Mouse (Mus musculus) forebrain, embryonic 16.5 days (tissue): Measurements from ENCODE around the gene Ttc30a2. TPM values are rescaled to one million over a fixed set of nuclear protein-coding genes. Genes with fewer than 3 reads are reported as not detected.
"Not testable (repeated sequence)": the region's sequence is repeated elsewhere in the genome, so short reads cannot be mapped to it uniquely, and the experiment has no call there.

Experiments
- ATAC-seq: fragments of 200-750 bp; cut with Nextera tagmentation; 2 replicates; pipeline ENCODE4 v1.8.0; 2017; ENCODE audit warnings: mild to moderate bottlenecking, moderate library complexity
- H3K27ac ChIP-seq: fragments of 300-500 bp; sonication (generic); 2 replicates; pipeline ENCODE4 v1.5.1; 2014; ENCODE audit warnings: low read length, control low read depth
- H3K27me3 ChIP-seq: fragments of 300-500 bp; sonication (generic); replicated peaks from 2 replicates; pipeline ENCODE4 v1.6.1; 2014; ENCODE audit warnings: low read length; ENCODE audit not compliant: control insufficient read depth, insufficient read depth
- H3K36me3 ChIP-seq: fragments of 300-500 bp; sonication (generic); 2 replicates; pipeline ENCODE4 v1.6.1; 2014; ENCODE audit not compliant: control insufficient read depth, insufficient read depth
- H3K4me1 ChIP-seq: fragments of 300-500 bp; sonication (generic); replicated peaks from 2 replicates; pipeline ENCODE4 v1.6.1; 2014; ENCODE audit warnings: low read length; ENCODE audit not compliant: control insufficient read depth, insufficient read depth
- H3K4me2 ChIP-seq: fragments of 300-500 bp; sonication (generic); 2 replicates; pipeline ENCODE4 v1.6.1; 2014; ENCODE audit warnings: mild to moderate bottlenecking, low read length, control low read depth
- H3K4me3 ChIP-seq: fragments of 300-500 bp; sonication (generic); replicated peaks from 2 replicates; pipeline ENCODE4 v1.5.1; 2014; ENCODE audit warnings: mild to moderate bottlenecking, low read length, control low read depth
- H3K9ac ChIP-seq: fragments of 300-500 bp; sonication (generic); replicated peaks from 2 replicates; pipeline ENCODE4 v1.6.1; 2014; ENCODE audit warnings: low read depth, low read length, control low read depth
- H3K9me3 ChIP-seq: fragments of 300-500 bp; sonication (generic); 2 replicates; pipeline ENCODE4 v1.6.1; 2016; ENCODE audit warnings: low read length; ENCODE audit not compliant: control insufficient read depth
- WGBS: fragments of 180-500 bp; shearing (Covaris S2); extraction: QIAGEN DNeasy Blood & Tissue Kit; methylation state at CpG from one replicate; pipeline ENCODE4 v1.1.7; 2014; 5-methylcytosine and 5-hydroxymethylcytosine counted together
- polyA plus RNA-seq: library from polyadenylated mRNA; unstranded; fragments of >200 nt; fragmentation: Nextera tagmentation; extraction: Ambion mirVana; gene quantifications from 2 replicates; pipeline ENCODE4 v1.2.1, GENCODE M21; 2015

Ttc30a2 gene
- polyA plus RNA-seq, 1 experiment from 2014 or later, result 0.98 TPM

DNA sequence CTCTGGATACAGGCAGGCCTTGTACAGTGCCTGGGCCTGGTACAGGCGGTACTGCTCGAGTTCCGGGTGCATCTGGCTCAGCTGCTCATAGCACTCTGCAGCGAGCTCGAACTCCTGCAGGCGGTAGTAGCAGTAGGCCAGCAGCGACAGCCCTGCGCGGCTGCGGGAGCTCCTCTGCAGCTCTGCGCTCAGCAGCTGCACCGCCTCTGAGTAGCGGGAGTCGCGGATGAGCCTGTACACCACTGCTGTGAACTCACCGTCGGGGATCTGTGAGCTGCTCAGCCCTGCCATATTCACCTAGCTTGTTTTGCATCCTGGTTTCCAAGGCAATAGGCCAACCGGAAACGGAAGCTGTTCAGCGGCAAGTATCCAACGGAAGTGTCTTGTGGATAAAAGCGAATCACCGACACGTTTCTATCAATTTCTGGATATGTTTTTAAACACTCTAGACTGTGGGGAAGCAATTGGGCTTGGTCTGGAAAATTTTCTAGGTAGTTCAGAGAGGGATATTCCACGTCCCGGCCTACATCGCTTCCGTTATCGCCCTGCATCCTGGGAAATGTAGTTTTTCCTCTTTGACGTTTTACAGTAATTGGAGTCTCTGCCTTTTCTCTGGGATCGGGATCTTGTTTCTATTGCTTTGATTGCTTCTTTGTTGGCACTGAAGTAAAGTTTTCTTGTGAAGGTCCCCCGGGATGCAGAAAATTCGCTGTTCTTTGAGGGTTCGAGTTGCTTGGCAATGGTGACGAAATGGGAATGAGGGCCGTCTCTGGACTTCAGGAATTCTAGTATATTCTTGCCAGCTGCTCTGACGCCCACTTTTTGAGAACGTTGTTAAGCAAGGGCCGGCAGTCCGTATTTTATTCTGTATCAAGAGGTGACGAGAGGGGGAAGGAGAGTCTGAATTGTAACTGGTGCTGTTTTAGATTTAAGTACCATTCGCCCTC is 39.6 kb downstream of the Ttc30a2 start, which contains the start of gene Ttc30b:
TSS of gene Ttc30b (minus strand) at position 469 of the 947 bp plus-strand sequence.
- peak; percentile 92 for ATAC-seq
- Histone ChIP-seq H3K9ac (peak within 1 kb of the TSS; percentile 66), H3K4me2 (peak within 1 kb of the TSS; percentile 69), H3K27ac (peak within 1 kb of the TSS; percentile 92), H3K4me1 (peaks cover 6% of the 10 kb centered on the region), H3K27me3 (no peaks in the 10 kb centered on the region), H3K4me3 (peak within 1 kb of the TSS; percentile 60), H3K36me3 (no peaks in the 10 kb centered on the region), H3K9me3 (no peaks in the 10 kb centered on the region)
- 4% methylated on average over 35 of the region's 42 CpGs for WGBS

DNA sequence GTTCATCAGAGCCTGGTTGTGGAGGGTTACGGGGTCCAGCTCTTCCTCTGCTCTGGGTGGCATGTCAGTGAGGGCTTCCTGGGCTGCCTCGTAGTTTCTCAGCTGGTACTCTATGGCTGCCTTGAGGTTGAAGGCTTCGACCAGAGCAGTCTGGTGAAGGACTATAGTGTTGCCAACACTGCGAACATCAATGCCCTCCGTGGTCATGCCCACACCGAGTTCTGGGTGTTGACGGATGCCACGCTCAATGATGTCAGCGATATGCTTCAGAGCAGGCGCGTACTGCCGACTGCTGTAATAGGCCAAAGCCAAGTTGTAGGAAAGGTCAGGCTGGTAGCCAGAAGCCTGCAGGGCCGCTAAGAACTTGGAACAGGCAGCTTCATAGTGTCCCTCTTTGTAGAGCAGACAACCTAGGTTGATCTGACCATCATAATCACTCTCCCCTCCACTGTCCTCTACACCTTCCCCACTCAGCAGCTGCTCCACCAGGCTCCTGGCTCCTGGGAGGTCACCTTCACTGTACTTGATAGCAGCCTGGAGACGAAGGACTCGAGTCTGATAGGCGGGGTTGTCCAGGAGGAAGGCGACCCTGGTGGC is 40.4 kb downstream of the Ttc30a2 start:
- Histone ChIP-seq H3K4me3 (peak overlapping the region; percentile 60), H3K4me2 (peak overlapping the region; percentile 69), H3K9ac (peak overlapping the region; percentile 66)
- not testable (repeated sequence) for H3K36me3 ChIP-seq, H3K9me3 ChIP-seq, H3K27ac ChIP-seq, H3K27me3 ChIP-seq, H3K4me1 ChIP-seq
- ATAC-seq, result peak; percentile 29
- 65% methylated on average over 14 of the region's 17 CpGs for WGBS

DNA sequence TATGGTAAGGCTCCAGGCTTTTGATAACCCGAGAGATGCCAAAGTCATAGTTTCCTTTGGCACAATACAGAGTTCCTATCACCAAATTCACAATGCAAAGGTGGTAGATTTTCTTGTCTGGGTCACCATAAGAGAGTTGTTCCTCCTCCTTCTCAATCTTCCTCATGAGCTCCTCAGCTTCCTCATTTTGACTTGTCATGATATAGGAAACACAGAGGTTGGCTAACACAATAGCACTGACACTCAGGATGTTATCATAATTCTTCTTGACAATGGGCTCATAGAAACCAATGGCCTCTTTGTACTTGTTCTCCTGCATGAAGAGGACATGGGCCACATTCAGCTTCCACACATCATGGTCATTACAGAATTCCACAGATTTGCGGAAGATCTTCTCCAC is 41.3 kb downstream of the Ttc30a2 start:
- not testable (repeated sequence) for H3K27me3 ChIP-seq, H3K9ac ChIP-seq, ATAC-seq, H3K27ac ChIP-seq, H3K4me1 ChIP-seq, H3K4me2 ChIP-seq, H3K9me3 ChIP-seq, H3K36me3 ChIP-seq, H3K4me3 ChIP-seq
- 86% methylated on average over 2 of the region's 2 CpGs for WGBS

DNA sequence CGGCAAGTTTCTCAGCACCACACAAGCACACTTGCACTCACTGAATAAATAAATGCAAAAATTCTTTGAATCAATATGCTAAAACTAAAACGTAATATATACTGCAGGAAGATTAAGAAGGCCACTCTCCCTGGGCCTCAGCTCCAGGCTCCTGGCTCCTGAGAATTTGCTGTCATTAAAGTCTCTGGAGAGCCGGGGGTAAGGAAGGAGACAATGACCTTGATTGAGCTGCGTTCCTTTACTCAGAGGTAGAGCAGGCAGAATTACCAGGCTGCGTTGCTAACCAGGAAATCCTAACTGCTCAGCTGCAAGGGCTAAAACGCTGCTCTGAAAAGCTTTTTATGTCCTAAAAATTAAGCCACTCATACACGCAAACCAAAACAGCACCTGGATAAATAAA is 44.4 kb downstream of the Ttc30a2 start:
- no peak overlapping the region for H3K4me2 ChIP-seq
- no peak for ATAC-seq
- H3K27ac ChIP-seq, result no peak overlapping the region
- H3K27me3 ChIP-seq, result no peaks in the 10 kb centered on the region
- H3K4me3 ChIP-seq, result no peak overlapping the region
- WGBS, result 43% methylated on average over 7 of the region's 7 CpGs
- peaks cover 6% of the 10 kb centered on the region for H3K4me1 ChIP-seq
- no peaks in the 10 kb centered on the region for H3K9me3 ChIP-seq
- no peak overlapping the region for H3K9ac ChIP-seq
- no peaks in the 10 kb centered on the region for H3K36me3 ChIP-seq

DNA sequence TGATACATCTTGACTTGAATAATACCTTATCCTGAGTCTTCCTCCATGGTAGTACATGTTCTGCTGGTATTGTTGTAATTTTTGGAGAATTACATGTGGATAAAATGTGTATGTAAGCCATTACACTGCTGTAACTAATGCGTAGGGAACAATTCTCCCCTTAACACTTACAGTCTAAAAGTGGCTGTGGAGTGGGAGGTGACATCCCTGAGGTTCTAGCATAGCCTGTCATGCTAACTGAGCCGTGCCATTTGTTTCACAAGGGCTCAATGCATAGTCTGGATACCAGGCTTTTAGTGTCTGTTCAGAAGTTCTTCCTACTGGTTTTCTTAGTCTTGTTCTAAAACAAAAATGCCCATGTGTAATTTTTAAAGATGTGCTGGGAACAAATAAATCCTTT is 47.0 kb downstream of the Ttc30a2 start:
- H3K36me3 ChIP-seq, result no peaks in the 10 kb centered on the region
- WGBS, result 91% methylated on average over 2 of the region's 2 CpGs
- ATAC-seq, result no peak
- H3K4me1 ChIP-seq, result peaks cover 2% of the 10 kb centered on the region; the same call in 1 of the 2 replicates
- H3K27me3 ChIP-seq, result no peaks in the 10 kb centered on the region
- no peak overlapping the region for H3K27ac ChIP-seq
- no peak overlapping the region for H3K9ac ChIP-seq
- H3K4me3 ChIP-seq, result no peak overlapping the region
- H3K9me3 ChIP-seq, result no peaks in the 10 kb centered on the region
- no peak overlapping the region for H3K4me2 ChIP-seq

DNA sequence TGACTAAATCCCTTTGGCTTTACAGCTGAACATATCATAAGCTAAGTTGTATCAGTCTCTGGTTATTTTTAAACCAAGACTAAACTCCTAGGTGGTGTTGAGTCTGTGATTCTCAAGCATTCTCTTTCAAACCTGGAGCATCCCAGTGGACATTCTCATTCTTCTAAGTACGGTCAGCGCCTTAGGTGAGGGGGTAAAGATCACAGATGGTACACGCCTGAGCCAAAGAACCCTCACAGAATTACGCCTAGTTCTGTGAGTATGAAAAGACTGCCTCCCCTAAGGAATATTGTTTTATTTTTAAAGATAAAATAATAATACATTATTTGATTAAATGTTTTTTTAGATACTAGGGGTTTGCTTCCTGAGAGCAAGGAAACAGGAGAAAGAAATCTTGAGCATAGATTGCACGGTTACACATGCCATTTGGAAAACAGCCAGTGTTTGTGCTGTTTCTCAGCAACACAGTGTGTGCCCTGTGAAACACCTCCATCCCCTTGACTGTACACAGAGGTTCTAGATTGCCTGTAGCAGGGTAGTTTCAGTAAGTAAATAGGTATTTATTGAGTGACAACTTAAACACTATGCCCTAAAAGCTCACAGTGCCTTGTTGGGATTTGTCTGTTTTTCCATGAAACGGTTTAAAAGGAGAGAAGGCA is 48.1 kb downstream of the Ttc30a2 start:
- no peak overlapping the region for H3K4me2 ChIP-seq
- H3K9me3 ChIP-seq, result no peaks in the 10 kb centered on the region
- H3K27ac ChIP-seq, result no peak overlapping the region
- H3K36me3 ChIP-seq, result no peaks in the 10 kb centered on the region
- H3K4me3 ChIP-seq, result no peak overlapping the region
- WGBS, result 82% methylated on average over 6 of the region's 6 CpGs
- peaks cover 2% of the 10 kb centered on the region; the same call in 1 of the 2 replicates for H3K4me1 ChIP-seq
- no peaks in the 10 kb centered on the region for H3K27me3 ChIP-seq
- no peak overlapping the region for H3K9ac ChIP-seq
- ATAC-seq, result no peak

DNA sequence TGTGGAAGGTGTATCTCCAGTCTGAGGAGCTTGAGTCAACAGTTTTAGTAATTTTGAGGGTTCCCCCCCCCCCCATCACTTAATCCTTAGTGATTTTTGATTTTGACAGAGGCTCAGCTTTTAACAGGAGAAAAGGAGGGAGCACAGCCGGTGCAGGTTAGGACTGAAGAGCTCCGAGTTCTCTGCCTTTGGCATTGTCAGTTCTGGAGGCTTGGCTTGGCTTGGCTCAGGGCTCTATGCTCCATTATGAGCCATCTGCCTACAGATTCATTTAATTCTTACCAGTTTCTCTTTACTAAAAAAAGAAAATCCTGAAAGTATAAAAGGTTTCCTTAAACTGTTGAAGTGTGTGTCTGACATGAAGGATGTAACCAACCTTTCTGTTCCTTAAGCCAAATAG is 48.8 kb downstream of the Ttc30a2 start:
- peaks cover 2% of the 10 kb centered on the region; the same call in 1 of the 2 replicates for H3K4me1 ChIP-seq
- no peaks in the 10 kb centered on the region for H3K36me3 ChIP-seq
- WGBS, result 76% methylated on average over 2 of the region's 2 CpGs
- H3K27me3 ChIP-seq, result no peaks in the 10 kb centered on the region
- no peak overlapping the region for H3K4me2 ChIP-seq
- no peak for ATAC-seq
- H3K27ac ChIP-seq, result peak overlapping the region; percentile 41
- 0 out of 2 replicates have a peak overlapping the region, but pooled peaks have one; percentile 22 for H3K9ac ChIP-seq
- H3K9me3 ChIP-seq, result no peaks in the 10 kb centered on the region
- no peak overlapping the region for H3K4me3 ChIP-seq

DNA sequence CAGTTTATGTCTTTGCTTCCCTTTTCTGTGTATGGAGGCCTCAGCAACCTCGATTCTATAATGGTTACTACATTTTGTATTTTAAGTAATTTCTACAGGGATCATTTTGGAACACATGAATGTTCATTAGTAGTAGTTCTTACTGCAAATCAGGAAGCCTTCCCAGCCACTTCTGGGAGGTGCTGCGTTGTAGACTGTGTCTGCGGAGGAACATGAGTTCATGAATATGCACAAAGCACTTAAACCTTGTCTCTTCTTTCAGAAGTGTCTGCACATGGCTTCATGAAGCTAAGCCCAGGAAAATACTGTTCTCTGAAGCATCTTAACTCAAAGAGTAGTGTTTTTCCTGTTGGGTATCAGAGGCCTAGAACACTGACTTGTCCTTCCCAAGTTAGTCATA is 50.0 kb downstream of the Ttc30a2 start:
- ATAC-seq, result no peak
- WGBS, result 74% methylated on average over 3 of the region's 3 CpGs
- H3K4me2 ChIP-seq, result no peak overlapping the region
- H3K4me3 ChIP-seq, result no peak overlapping the region
- H3K9me3 ChIP-seq, result no peaks in the 10 kb centered on the region
- H3K4me1 ChIP-seq, result peaks cover 2% of the 10 kb centered on the region; the same call in 1 of the 2 replicates
- no peak overlapping the region for H3K27ac ChIP-seq
- H3K27me3 ChIP-seq, result no peaks in the 10 kb centered on the region
- no peak overlapping the region for H3K9ac ChIP-seq
- H3K36me3 ChIP-seq, result no peaks in the 10 kb centered on the region

DNA sequence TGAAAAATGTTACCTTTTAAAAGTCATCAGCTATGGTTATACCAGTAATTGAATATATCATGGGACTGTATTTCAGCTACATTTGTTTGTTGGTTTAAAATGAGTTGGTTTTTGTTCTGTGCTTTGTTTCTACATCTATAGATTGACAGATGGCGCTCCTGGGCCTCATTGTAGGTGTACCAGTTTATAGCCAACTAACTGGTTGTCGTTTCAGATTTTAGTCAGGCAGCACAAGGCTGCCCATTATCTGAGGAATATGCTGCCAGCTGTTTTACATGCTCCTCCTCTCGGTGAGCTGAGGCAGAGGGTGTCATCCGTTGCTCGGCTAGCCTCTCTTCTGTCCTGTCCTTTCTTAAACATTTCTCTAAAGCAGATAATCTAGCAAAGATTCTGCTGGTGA is 51.9 kb downstream of the Ttc30a2 start:
- 69% methylated on average over 5 of the region's 5 CpGs for WGBS
- no peak for ATAC-seq

More for the DNA sequence above, 51.9 kb downstream of the Ttc30a2 start:
- no peak overlapping the region for H3K4me2 ChIP-seq
- no peaks in the 10 kb centered on the region for H3K9me3 ChIP-seq
- no peak overlapping the region for H3K27ac ChIP-seq
- peaks cover 2% of the 10 kb centered on the region; the same call in 1 of the 2 replicates for H3K4me1 ChIP-seq
- H3K9ac ChIP-seq, result no peak overlapping the region
- H3K36me3 ChIP-seq, result no peaks in the 10 kb centered on the region
- no peaks in the 10 kb centered on the region for H3K27me3 ChIP-seq
- no peak overlapping the region for H3K4me3 ChIP-seq
